Mouse (Mus musculus): ENCODE measurements at regions not wholly inside any gene's neighbourhood (a gene's known extent, or its start where the extent isn't known, plus 50 kb on each side); places are given as distances from the start of the nearest gene placed in this dataset.

- in situ Hi-C loops (cut with MboI; ENCODE audit: low pct_unique_long_range_greater_than_20kb in 1 of 2, low sequenced_read_pairs in 2 of 2, unreplicated experiment in 1 of 2): no loop called here
Measured at GRCm38 (mm10) chr10:17352202-17352994, 370.6 kb upstream of the Cited2 start.

- in situ Hi-C loops (cut with MboI; ENCODE audit: low pct_unique_long_range_greater_than_20kb in 1 of 2, low sequenced_read_pairs in 2 of 2, unreplicated experiment in 1 of 2): no loop called here
Measured at GRCm38 (mm10) chr10:17355476-17355875, 367.5 kb upstream of the Cited2 start.

- in situ Hi-C loops (cut with MboI; ENCODE audit: low pct_unique_long_range_greater_than_20kb in 1 of 2, low sequenced_read_pairs in 2 of 2, unreplicated experiment in 1 of 2): no loop called here
Measured at GRCm38 (mm10) chr10:17356041-17356440, 367.0 kb upstream of the Cited2 start.

GRCm38 (mm10) chr10:17362643-17363042, 360.4 kb upstream of the Cited2 start:
- in situ Hi-C loops (cut with MboI; ENCODE audit: low pct_unique_long_range_greater_than_20kb in 1 of 2, low sequenced_read_pairs in 2 of 2, unreplicated experiment in 1 of 2): no loop called here

GRCm38 (mm10) chr10:17366042-17366740, 356.8 kb upstream of the Cited2 start:
- in situ Hi-C loops (cut with MboI; ENCODE audit: low pct_unique_long_range_greater_than_20kb in 1 of 2, low sequenced_read_pairs in 2 of 2, unreplicated experiment in 1 of 2): no loop called here

- in situ Hi-C loops (cut with MboI; ENCODE audit: low pct_unique_long_range_greater_than_20kb in 1 of 2, low sequenced_read_pairs in 2 of 2, unreplicated experiment in 1 of 2): no loop called here
Measured at GRCm38 (mm10) chr10:17367026-17367425, 356.0 kb upstream of the Cited2 start.

- in situ Hi-C loops (cut with MboI; ENCODE audit: low pct_unique_long_range_greater_than_20kb in 1 of 2, low sequenced_read_pairs in 2 of 2, unreplicated experiment in 1 of 2): no loop called here
Measured at GRCm38 (mm10) chr10:17367430-17367829, 355.6 kb upstream of the Cited2 start.

GRCm38 (mm10) chr10:17368636-17369035, 354.4 kb upstream of the Cited2 start:
- in situ Hi-C loops (cut with MboI; ENCODE audit: low pct_unique_long_range_greater_than_20kb in 1 of 2, low sequenced_read_pairs in 2 of 2, unreplicated experiment in 1 of 2): no loop called here

GRCm38 (mm10) chr10:17372905-17373304, 350.1 kb upstream of the Cited2 start:
- in situ Hi-C loops (cut with MboI; ENCODE audit: low pct_unique_long_range_greater_than_20kb in 1 of 2, low sequenced_read_pairs in 2 of 2, unreplicated experiment in 1 of 2): no loop called here

- in situ Hi-C loops (cut with MboI; ENCODE audit: low pct_unique_long_range_greater_than_20kb in 1 of 2, low sequenced_read_pairs in 2 of 2, unreplicated experiment in 1 of 2): no loop called here
Measured at GRCm38 (mm10) chr10:17374047-17374446, 349.0 kb upstream of the Cited2 start.

GRCm38 (mm10) chr10:17382990-17383389, 340.0 kb upstream of the Cited2 start:
- in situ Hi-C loops (cut with MboI; ENCODE audit: low pct_unique_long_range_greater_than_20kb in 1 of 2, low sequenced_read_pairs in 2 of 2, unreplicated experiment in 1 of 2): no loop called here

GRCm38 (mm10) chr10:17385181-17385580, 337.8 kb upstream of the Cited2 start:
- in situ Hi-C loops (cut with MboI; ENCODE audit: low pct_unique_long_range_greater_than_20kb in 1 of 2, low sequenced_read_pairs in 2 of 2, unreplicated experiment in 1 of 2): no loop called here

- in situ Hi-C loops (cut with MboI; ENCODE audit: low pct_unique_long_range_greater_than_20kb in 1 of 2, low sequenced_read_pairs in 2 of 2, unreplicated experiment in 1 of 2): no loop called here
Measured at GRCm38 (mm10) chr10:17387296-17387695, 335.7 kb upstream of the Cited2 start.

- in situ Hi-C loops (cut with MboI; ENCODE audit: low pct_unique_long_range_greater_than_20kb in 1 of 2, low sequenced_read_pairs in 2 of 2, unreplicated experiment in 1 of 2): no loop called here
Measured at GRCm38 (mm10) chr10:17395495-17396224, 327.4 kb upstream of the Cited2 start.

GRCm38 (mm10) chr10:17403899-17404298, 319.1 kb upstream of the Cited2 start:
- in situ Hi-C loops (cut with MboI; ENCODE audit: low pct_unique_long_range_greater_than_20kb in 1 of 2, low sequenced_read_pairs in 2 of 2, unreplicated experiment in 1 of 2): no loop called here

GRCm38 (mm10) chr10:17407854-17408606, 315.0 kb upstream of the Cited2 start:
- in situ Hi-C loops (cut with MboI; ENCODE audit: low pct_unique_long_range_greater_than_20kb in 1 of 2, low sequenced_read_pairs in 2 of 2, unreplicated experiment in 1 of 2): no loop called here

GRCm38 (mm10) chr10:17408781-17409180, 314.2 kb upstream of the Cited2 start:
- in situ Hi-C loops (cut with MboI; ENCODE audit: low pct_unique_long_range_greater_than_20kb in 1 of 2, low sequenced_read_pairs in 2 of 2, unreplicated experiment in 1 of 2): no loop called here

GRCm38 (mm10) chr10:17411300-17411987, 311.6 kb upstream of the Cited2 start:
- in situ Hi-C loops (cut with MboI; ENCODE audit: low pct_unique_long_range_greater_than_20kb in 1 of 2, low sequenced_read_pairs in 2 of 2, unreplicated experiment in 1 of 2): no loop called here

Data from mouse embryonic stem cell (cell line).